Mouse (Mus musculus) liver, postnatal 0 days (tissue): ENCODE measurements around the gene Fam98c. TPM values are rescaled to one million over a fixed set of nuclear protein-coding genes. Genes with fewer than 3 reads are reported as not detected.

Experiments used
- ATAC-seq: fragments of 200-750 bp; cut with Nextera tagmentation; 2 replicates; pipeline ENCODE4 v1.8.0; 2017; ENCODE audit warnings: mild to moderate bottlenecking, moderate library complexity
- DNase-seq: peaks from one replicate; pipeline ENCODE4 v3.0.0-alpha.2; 2016
- H3K27ac ChIP-seq: fragments of 300-500 bp; sonication (generic); 2 replicates; pipeline ENCODE4 v1.5.1; 2014; ENCODE audit warnings: antibody characterized with exemption, moderate library complexity, mild to moderate bottlenecking, low read depth
- H3K27me3 ChIP-seq: fragments of 300-500 bp; sonication (generic); 2 replicates; pipeline ENCODE4 v1.6.1; 2014; ENCODE audit warnings: low read length, control low read depth, mixed read lengths; ENCODE audit not compliant: insufficient read depth
- H3K36me3 ChIP-seq: fragments of 300-500 bp; sonication (generic); replicated peaks from 2 replicates; pipeline ENCODE4 v1.6.1; 2014; ENCODE audit warnings: mild to moderate bottlenecking, control low read depth, low read length, moderate library complexity, mixed read lengths; ENCODE audit not compliant: insufficient read depth
- H3K4me1 ChIP-seq: fragments of 300-500 bp; sonication (generic); 2 replicates; pipeline ENCODE4 v1.6.1; 2014; ENCODE audit warnings: antibody characterized with exemption, mild to moderate bottlenecking, control low read depth; ENCODE audit not compliant: insufficient read depth
- H3K4me2 ChIP-seq: fragments of 300-500 bp; sonication (generic); 2 replicates; pipeline ENCODE4 v1.6.1; 2014; ENCODE audit warnings: low read depth, mild to moderate bottlenecking, low read length, moderate library complexity, mixed read lengths
- H3K4me3 ChIP-seq: fragments of 300-500 bp; sonication (generic); 2 replicates; pipeline ENCODE4 v1.5.1; 2014; ENCODE audit warnings: low read depth, low read length
- H3K9ac ChIP-seq: fragments of 300-500 bp; sonication (generic); replicated peaks from 2 replicates; pipeline ENCODE4 v1.6.1; 2014; ENCODE audit warnings: mild to moderate bottlenecking, moderate library complexity
- H3K9me3 ChIP-seq: fragments of 300-500 bp; sonication (generic); 2 replicates; pipeline ENCODE4 v1.6.1; 2016; ENCODE audit warnings: mild to moderate bottlenecking, control low read depth, low read length, mixed read lengths
- CTCF ChIP-seq: sonication (generic); IDR thresholded peaks from 2 replicates; pipeline ENCODE4 v1.5.1; 2016; ENCODE audit warnings: antibody characterized with exemption, low read depth
- EP300 ChIP-seq: IDR thresholded peaks from 2 replicates; pipeline ENCODE4 v1.6.1; 2016; ENCODE audit warnings: antibody characterized with exemption, low read depth, mild to moderate bottlenecking
- WGBS: fragments of 180-500 bp; shearing (Covaris S2); extraction: QIAGEN DNeasy Blood & Tissue Kit; methylation state at CpG from one replicate; pipeline ENCODE4 v1.1.7; 2014; ENCODE audit not compliant: insufficient replicate concordance; 5-methylcytosine and 5-hydroxymethylcytosine counted together
- polyA plus RNA-seq: library from polyadenylated mRNA; unstranded; fragments of >200 nt; fragmentation: Nextera tagmentation; extraction: Ambion mirVana; gene quantifications from 2 replicates; pipeline ENCODE4 v1.2.1, GENCODE M21; 2015

Fam98c gene
- polyA plus RNA-seq, 1 experiment from 2014 or later = 10.5 TPM

DNA sequence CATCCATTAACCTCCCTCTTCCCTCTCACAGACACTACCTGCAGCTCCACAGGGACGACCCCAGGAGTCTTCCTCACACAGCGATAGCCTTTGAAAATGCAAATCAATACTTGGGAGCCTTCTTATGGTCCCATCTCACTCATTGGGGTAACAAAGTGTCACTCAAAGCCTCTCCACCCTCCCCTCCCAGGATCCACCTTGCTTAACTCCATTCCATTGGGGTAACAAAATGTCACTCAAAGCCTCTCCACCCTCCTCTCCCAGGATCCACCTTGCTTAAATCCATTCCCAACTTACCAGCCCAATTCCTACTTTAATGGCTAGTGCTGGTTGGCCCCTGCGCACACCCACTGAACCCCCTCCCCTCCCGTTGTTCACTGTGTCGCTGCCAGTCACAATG, 2.2 kb upstream of the Fam98c start:
- 22% methylated on average over 5 of the region's 5 CpGs for WGBS
- Histone ChIP-seq H3K9me3 (peaks cover 3% of the 10 kb centered on the region; the same call in 1 of the 2 replicates), H3K9ac (no peak overlapping the region), H3K27me3 (peaks cover 11% of the 10 kb centered on the region), H3K4me2 (no peak overlapping the region), H3K4me3 (no peak overlapping the region), H3K4me1 (peaks cover 17% of the 10 kb centered on the region), H3K27ac (no peak overlapping the region), H3K36me3 (peaks cover 6% of the 10 kb centered on the region; the same call in 1 of the 2 replicates)
- TF ChIP-seq CTCF (no peak), EP300 (no peak)
- DNase-seq (no peak), ATAC-seq (no peak)

DNA sequence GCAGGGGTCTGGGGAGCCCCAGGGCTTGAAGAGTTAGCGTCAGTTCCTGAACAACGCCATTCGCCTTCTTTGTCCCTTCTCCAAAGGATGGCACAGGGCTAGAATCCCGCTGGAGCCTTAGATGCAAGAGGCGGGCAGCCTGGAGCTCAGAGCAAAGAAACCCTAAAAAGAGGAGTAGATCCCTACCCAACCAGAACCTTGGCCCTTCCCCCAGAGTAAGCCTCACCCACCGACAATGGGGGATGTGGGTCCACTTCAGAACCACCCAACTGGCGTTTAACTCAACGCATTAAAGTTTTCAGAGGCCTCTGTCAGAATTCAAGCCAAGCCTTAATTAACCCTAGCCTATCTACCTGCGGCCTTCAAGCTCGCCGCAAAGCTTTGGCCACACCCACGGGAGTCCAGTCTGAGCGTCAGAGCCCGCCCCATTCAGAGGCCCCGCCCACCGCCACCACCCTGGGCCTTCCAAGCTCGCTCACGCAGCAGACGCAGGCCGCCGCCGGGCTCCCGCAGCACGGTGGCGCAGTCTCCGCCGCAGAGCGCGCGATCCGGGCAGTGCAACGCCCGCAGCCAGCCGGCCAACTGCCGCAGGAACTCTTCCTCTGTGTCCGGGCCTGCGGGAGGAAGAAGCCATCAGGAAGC, 717 bp downstream of the Fam98c start:
- H3K36me3 ChIP-seq = peaks cover 6% of the 10 kb centered on the region; the same call in 1 of the 2 replicates
- peaks cover 14% of the 10 kb centered on the region for H3K4me1 ChIP-seq
- H3K27me3 ChIP-seq = peaks cover 11% of the 10 kb centered on the region
- WGBS = 13% methylated on average over 36 of the region's 37 CpGs
- peak overlapping the region; percentile 85 for H3K9ac ChIP-seq
- DNase-seq = peak; percentile 92
- TF ChIP-seq EP300 (no peak), CTCF (peak; percentile 34)
- H3K4me2 ChIP-seq = peak overlapping the region; percentile 100
- peak overlapping the region; percentile 84 for H3K4me3 ChIP-seq
- H3K27ac ChIP-seq = peak overlapping the region; percentile 84
- ATAC-seq = peak; percentile 91
- peaks cover 3% of the 10 kb centered on the region; the same call in 1 of the 2 replicates for H3K9me3 ChIP-seq

DNA sequence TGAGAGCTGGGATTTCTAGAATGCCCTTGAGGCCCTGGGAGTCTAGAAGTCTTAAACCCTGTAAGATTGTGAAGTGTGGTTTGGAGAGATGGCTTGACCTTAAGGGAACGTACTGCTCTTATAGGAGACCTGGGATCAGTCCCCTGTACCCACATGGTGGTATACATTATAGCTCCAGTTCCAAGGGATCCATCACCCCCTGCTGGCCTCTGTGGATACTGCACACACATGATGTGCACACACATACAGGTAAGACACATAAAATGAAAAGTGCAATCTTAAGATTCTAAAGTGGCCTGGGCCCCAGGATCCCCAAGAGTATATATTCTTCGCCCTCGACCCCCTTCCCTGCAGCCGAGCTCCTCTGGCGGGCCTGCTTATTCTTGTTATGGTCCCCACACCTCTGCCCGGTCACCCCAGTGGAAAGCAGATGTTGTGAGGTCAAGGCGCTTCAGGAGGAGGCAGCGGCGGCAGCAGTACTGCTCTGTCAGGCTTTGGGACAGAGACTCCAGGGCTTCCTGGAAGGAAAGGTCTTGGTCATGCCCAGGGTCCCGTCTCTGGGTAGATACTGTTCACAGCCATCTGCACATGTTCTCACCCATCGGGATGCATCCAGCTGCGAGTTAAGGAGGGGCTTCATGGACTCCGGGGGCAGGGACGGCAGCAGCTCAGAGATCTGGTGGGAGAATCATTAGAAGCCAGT, 1.9 kb downstream of the Fam98c start:
- H3K4me1 ChIP-seq = peaks cover 14% of the 10 kb centered on the region
- TF ChIP-seq CTCF (peak; percentile 33), EP300 (no peak)
- H3K9me3 ChIP-seq = peaks cover 3% of the 10 kb centered on the region; the same call in 1 of the 2 replicates
- ATAC-seq (no peak), DNase-seq (no peak)
- H3K27ac ChIP-seq = no peak overlapping the region
- no peak overlapping the region for H3K4me2 ChIP-seq
- H3K9ac ChIP-seq = no peak overlapping the region
- no peak overlapping the region for H3K4me3 ChIP-seq
- peaks cover 6% of the 10 kb centered on the region; the same call in 1 of the 2 replicates for H3K36me3 ChIP-seq
- WGBS = 90% methylated on average over 14 of the region's 14 CpGs
- peaks cover 10% of the 10 kb centered on the region for H3K27me3 ChIP-seq

DNA sequence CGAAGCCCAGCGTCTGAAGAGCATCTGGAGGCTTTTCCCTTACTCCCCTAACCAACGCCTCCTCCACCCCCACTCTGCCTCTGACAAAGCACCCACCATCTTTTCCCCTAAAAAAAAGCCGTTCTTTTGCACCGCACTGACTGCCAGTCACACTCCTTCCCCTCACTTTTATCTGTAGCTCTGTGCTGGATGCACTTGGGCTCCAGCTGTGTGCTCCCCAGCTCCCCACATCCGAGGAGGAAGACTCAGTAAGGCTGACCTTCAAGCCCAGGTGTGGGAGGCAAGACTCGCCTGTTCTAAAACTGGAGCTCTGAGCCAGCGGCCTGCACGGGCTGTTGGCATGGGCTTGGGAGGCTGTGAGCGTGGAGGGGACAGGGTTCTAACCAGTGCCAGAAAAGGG, 4.5 kb downstream of the Fam98c start:
- no peak overlapping the region for H3K9ac ChIP-seq
- H3K36me3 ChIP-seq = peaks cover 6% of the 10 kb centered on the region; the same call in 1 of the 2 replicates
- no peak overlapping the region for H3K27ac ChIP-seq
- no peak overlapping the region for H3K4me2 ChIP-seq
- no peak for DNase-seq
- H3K27me3 ChIP-seq = no peaks in the 10 kb centered on the region
- no peak for TF ChIP-seq EP300
- no peak for TF ChIP-seq CTCF
- H3K9me3 ChIP-seq = peaks cover 3% of the 10 kb centered on the region; the same call in 1 of the 2 replicates
- WGBS = 68% methylated on average over 10 of the region's 10 CpGs
- ATAC-seq = no peak
- H3K4me1 ChIP-seq = peaks cover 12% of the 10 kb centered on the region
- no peak overlapping the region for H3K4me3 ChIP-seq

DNA sequence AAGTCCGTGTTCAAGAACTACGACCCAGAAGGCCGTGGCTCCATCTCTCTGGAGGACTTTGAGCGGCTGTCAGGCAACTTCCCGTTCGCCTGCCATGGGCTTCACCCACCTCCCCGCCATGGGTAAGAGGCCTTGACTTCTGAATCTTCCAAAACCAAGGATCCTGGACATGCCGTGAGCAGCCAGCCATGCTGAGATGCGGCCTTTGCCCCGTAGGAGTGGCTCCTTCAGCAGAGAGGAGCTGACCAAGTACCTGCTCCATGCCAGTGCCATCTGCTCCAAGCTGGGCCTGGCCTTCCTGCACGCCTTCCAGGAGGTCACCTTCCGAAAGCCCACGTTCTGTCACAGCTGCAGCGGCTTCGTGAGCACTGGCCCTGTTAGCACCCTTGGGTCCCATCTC, 7.3 kb downstream of the Fam98c start:
- Histone ChIP-seq H3K4me1 (peaks cover 4% of the 10 kb centered on the region; the same call in 1 of the 2 replicates), H3K4me3 (no peak overlapping the region), H3K9ac (no peak overlapping the region), H3K4me2 (no peak overlapping the region), H3K36me3 (no peaks in the 10 kb centered on the region), H3K27ac (no peak overlapping the region), H3K9me3 (no peaks in the 10 kb centered on the region), H3K27me3 (no peaks in the 10 kb centered on the region)
- TF ChIP-seq EP300 (no peak), CTCF (no peak)
- ATAC-seq = no peak
- no peak for DNase-seq
- 83% methylated on average over 15 of the region's 15 CpGs for WGBS

DNA sequence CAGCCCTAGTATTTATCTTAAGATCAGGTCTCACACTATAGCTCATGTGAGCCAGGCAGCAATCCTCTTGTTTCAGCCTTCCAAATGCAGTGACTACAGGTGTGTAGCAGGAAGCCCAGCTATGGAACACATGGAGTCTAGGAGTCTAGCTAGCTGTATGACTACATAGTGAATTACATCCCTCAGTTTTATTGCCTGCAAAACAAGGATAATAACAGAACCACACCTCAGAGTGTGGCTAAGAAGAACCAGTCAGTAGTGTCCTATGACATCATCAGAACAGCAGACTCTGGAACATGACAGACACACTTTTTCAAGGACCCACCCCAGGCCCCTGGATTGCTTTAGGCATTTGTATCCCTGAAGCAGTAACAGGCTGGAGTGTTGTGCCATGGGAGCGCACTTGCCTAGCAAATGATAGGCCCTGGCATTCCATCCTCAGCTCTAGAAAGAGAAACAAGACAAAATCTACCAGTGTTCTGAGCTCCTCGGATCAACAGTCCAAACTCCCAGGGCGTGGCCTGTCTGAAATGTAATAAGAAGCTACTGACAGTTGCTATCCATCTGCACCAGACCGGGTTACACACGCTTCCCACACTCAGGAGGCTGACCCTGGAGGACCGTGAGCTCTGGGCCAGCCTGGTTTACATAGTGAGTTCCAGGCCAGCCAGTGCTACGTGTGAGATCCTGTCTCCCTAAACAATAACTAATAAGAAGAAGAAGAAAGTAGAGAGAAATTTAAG, 9.2 kb downstream of the Fam98c start:
- no peaks in the 10 kb centered on the region for H3K9me3 ChIP-seq
- H3K36me3 ChIP-seq = no peaks in the 10 kb centered on the region

More for the DNA sequence above, 9.2 kb downstream of the Fam98c start:
- Histone ChIP-seq H3K4me3 (no peak overlapping the region), H3K27me3 (no peaks in the 10 kb centered on the region), H3K27ac (no peak overlapping the region), H3K4me1 (peaks cover 4% of the 10 kb centered on the region; the same call in 1 of the 2 replicates), H3K9ac (no peak overlapping the region), H3K4me2 (no peak overlapping the region)
- TF ChIP-seq CTCF = no peak
- no peak for TF ChIP-seq EP300
- no peak for DNase-seq
- 70% methylated on average over 7 of the region's 7 CpGs for WGBS
- no peak for ATAC-seq
